Mouse (Mus musculus): ENCODE results near the gene Sag.
"Not testable (repeated sequence)": the region's sequence is repeated elsewhere in the genome, so short reads cannot be mapped to it uniquely, and the experiment has no call there.

Gene Sag

GRCm38 (mm10) chr1:87824420-87824995, 21.0 kb downstream of the Sag start:
- DNase-seq (ENCODE audit: low spot score in 2 of 2) = no peak

- DNase-seq (ENCODE audit: low spot score in 2 of 2) = no peak
Measured at GRCm38 (mm10) chr1:87825281-87825680, 21.8 kb downstream of the Sag start.

DNA sequence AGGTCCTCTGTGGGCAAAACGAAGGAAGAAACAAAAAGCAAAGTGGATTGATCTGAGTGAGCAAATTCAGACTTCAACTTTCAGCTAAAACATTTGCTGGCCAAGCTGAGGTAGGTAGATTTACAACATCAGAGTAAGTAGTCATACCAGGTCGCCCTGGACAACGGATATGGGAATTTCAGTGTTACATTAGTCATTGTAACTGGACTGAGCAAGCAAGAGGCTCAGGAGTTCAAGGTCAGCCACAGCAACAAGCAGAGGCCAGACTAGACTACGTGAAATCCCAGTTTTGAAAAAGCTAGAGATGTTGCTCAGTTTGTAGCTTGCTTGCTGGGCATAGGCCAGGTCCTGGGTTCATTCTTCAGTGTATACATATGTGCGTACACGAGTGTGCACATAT, 22.5 kb downstream of the Sag start:
- no peak for DNase-seq (ENCODE audit: low spot score in 2 of 2)

- no peak for DNase-seq (ENCODE audit: low spot score in 2 of 2)
Measured at GRCm38 (mm10) chr1:87826474-87826873, 23.0 kb downstream of the Sag start.

GRCm38 (mm10) chr1:87827476-87827875, 24.0 kb downstream of the Sag start:
- DNase-seq (ENCODE audit: low spot score in 2 of 2) = not testable (repeated sequence)

GRCm38 (mm10) chr1:87828185-87828584, 24.7 kb downstream of the Sag start:
- peak in 1 of 2 experiments; percentile 69 for DNase-seq (ENCODE audit: low spot score in 2 of 2)

DNA sequence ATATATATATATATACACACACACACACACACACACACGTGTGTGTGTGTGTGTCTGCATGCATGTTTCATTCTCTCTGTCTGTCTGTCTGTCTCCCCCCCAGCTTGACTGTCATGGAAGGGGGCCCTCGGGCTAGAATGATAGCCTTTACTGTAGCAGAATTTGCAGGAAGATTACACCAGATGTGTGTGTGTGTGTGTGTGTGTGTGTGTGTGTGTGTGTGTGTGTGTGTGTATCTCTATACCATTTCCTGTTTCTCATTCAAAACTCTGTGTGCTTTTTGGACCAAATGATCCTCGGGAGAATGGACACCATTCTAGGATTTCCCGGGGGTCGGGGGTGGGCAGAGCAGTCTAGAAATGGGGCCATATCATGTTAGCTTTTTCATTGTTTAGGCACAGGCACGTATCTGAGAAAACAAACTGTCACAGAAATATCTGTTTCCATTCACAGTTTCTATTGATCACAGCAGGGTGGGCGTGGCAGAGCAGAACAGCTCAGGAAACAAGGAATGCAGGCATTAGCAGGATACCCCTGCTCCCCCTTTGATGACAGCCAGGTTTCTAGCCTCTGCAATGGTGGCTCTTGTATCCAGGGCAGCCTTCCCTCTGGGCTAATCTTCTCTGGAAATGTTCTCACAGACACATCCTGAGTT, 25.6 kb downstream of the Sag start:
- no peak for DNase-seq (ENCODE audit: low spot score in 2 of 2)

DNA sequence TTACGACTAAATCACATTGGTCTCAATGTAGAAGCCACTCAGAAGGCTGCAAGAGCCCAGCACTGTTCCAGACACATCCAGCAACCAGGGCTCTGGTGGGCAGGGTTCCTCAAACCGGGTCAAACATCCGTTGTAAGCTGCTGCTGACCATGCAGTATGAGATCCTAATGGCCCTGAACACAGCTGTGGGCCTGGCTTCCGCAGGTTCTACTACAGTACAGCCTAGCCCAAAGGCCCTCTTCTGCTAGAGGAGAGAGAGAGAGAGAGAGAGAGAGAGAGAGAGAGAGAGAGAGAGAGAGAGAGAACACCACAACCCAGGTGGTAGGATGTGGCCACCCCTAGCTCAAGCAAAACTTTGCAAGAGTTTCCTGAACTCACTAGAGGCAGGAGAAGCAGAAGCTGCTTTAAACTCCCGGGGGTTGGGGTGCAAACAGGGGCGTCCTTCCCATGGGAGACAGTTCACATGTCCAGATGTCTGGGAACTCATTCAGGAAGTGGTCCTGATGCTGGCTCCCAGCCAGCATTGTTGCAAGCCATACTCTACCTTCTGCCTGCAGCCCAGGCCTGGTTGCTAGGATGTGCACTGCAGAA, 26.2 kb downstream of the Sag start:
- DNase-seq (ENCODE audit: low spot score in 2 of 2) = peak in 1 of 2 experiments; percentile 39

- DNase-seq (ENCODE audit: low spot score in 2 of 2) = no peak
Measured at GRCm38 (mm10) chr1:87836453-87836852, 33.0 kb downstream of the Sag start.

DNA sequence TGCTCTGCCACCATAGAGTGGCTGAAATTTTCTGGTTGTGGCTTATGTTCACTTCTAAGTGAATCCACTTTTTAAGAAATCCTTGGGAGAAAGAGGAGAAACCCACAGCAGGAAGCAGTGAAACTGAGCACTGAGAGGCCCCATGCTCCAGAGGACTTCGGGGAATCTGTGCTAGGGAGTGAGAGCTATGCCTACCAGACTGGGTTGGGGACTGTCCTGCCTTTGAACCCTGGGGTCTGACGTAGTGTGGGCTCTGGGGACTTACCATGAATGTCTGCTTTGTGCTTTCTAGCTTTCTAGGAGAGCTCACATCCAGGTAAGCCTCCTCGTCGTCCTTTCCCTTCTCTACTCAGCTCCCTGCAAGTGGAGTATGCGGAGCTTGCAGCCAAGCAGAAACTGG, 33.5 kb downstream of the Sag start:
- no peak for DNase-seq (ENCODE audit: low spot score in 2 of 2)

GRCm38 (mm10) chr1:87840411-87841208, 37.1 kb downstream of the Sag start:
- no peak for DNase-seq (ENCODE audit: low spot score in 2 of 2)

DNA sequence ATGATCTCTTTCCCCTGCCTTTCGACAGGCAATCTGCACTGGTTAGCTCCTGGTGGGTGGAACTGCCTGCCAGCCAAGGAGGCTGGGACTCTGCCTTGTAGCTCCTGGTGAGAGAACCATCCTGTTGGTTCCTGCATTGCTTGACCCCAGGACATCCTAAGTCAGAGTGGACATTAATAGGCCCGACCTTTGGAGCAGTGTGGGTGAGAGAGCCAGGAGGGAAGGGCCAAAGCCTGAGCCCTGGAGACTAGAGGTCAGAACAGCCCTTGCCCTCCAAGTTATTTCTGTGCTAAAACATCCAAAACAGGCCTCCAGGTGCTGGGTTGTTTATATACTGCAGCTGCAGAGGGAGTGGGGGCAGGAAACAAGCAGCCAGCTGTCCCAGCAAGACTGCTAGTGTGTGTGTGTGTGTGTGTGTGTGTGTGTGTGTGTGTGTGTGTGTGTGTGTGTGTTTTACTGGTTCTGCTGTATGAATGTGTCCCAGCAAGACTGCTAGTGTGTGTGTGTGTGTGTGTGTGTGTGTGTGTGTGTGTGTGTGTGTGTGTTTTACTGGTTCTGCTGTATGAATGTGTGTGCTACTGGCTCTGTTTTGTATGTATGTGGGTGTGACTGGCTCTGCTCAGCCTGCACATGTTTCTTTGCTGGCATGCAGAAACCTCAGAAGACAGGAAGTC, 43.5 kb downstream of the Sag start:
- peak in 1 of 2 experiments; percentile 66 for DNase-seq (ENCODE audit: low spot score in 2 of 2)

GRCm38 (mm10) chr1:87847475-87848168, 44.1 kb downstream of the Sag start:
- no peak for DNase-seq (ENCODE audit: low spot score in 2 of 2)

- no peak for DNase-seq (ENCODE audit: low spot score in 2 of 2)
Measured at GRCm38 (mm10) chr1:87848237-87848996, 44.9 kb downstream of the Sag start.

GRCm38 (mm10) chr1:87849278-87849677, 45.8 kb downstream of the Sag start:
- DNase-seq (ENCODE audit: low spot score in 2 of 2) = peak in 1 of 2 experiments; percentile 39

- no peak for DNase-seq (ENCODE audit: low spot score in 2 of 2)
Measured at GRCm38 (mm10) chr1:87851344-87851743, 47.9 kb downstream of the Sag start.

GRCm38 (mm10) chr1:87852081-87852790, 48.8 kb downstream of the Sag start:
- DNase-seq (ENCODE audit: low spot score in 2 of 2) = no peak

DNA sequence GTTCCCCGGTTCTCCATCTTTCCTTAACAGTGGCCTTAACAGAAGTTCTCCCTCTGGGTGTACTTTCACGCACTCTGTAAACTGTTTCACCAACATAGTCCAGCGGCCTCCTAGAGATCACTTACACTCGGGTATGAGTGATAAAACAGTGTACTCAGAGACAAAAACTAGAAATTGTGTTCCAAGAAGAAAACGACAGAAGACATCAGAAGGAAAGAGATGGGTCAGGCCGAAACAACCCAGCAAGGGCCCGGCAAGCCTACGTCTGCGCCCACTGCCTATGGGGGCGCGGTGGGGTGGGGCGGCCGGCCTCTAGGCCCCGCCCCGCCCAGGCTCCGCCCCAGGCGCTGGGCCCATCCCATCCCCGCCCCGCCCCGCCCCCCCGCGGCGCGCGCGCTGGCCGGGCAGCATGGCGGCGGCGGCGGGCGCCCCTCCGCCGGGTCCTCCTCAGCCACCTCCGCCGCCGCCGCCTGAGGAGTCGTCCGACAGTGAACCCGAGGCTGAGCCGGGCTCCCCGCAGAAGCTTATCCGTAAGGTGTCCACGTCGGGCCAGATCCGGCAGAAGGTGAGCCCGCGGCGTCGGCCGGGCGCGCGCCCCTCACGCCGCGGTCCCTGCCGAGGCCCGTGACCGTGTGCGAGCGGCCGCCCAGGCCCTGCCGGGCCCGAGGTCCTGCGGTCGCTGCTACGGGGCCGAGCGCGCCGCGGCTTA, 49.6 kb downstream of the Sag start, which contains the start of gene Dgkd:
Gene Dgkd, plus strand, starts transcription at position 396 of the 709 bp plus-strand sequence.
- peak; percentile 73 to 87 for DNase-seq (ENCODE audit: low spot score in 2 of 2)
